Mouse (Mus musculus) adrenal gland (tissue): ENCODE measurements around the gene Per1.

Experiments used
- intact Hi-C: fragments of 180-260 bp; cut with DNase I; formaldehyde crosslinking; loops from one replicate; pipeline ENCODE4 v1.15.1; 2025

The Per1 gene

GRCm38 (mm10) chr11:69096987-69097900 lies 2.2 kb downstream of the Per1 start:
- intact Hi-C loops, result loop anchor here (10.0 kb wide), 1 partner anchor 318 kb away; the partner anchor contains the start of gene Kdm6b

DNA sequence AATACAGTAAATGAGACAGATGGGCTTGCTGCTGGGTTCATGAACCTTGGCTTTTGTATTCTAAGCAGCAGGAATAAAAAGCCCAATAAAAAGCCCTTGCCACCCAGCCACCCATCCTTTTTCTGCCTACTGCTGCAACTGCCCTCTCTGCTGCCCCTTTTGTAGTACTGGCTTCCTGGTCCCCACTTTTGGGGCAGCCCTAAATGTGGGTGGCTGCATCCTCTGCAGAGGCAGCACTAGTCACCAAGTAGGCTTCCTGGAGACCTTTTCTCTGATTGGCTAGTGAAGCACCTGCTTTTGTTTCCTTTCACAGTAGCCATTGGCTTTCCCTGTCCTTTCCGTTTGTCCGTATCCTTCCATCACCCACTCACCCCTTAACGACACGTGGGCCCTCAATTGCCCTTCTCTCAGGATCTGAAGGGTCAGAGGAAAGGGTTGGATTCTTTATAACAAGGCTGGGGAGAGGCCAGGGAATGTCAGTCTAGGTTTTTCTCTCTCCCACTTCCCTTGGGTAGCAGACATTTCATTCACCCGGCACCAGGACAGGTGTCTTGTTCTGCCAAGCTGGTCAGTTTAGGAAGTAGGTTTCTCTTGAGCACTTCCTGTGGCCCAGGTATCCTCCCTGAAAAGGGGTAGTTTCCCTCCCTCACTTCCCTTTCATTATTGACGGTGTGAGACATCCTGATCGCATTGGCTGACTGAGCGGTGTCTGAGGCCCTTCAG lies 3.2 kb downstream of the Per1 start:
- intact Hi-C loops, result loop anchor here (10.0 kb wide), 1 partner anchor 317 kb away; the partner anchor contains the start of gene Kdm6b

- intact Hi-C loops, result loop anchor here (10.0 kb wide), 1 partner anchor 316 kb away; the partner anchor contains the start of gene Kdm6b
These were observed 3.7 kb downstream of the Per1 start for GRCm38 (mm10) chr11:69098762-69099091.

DNA sequence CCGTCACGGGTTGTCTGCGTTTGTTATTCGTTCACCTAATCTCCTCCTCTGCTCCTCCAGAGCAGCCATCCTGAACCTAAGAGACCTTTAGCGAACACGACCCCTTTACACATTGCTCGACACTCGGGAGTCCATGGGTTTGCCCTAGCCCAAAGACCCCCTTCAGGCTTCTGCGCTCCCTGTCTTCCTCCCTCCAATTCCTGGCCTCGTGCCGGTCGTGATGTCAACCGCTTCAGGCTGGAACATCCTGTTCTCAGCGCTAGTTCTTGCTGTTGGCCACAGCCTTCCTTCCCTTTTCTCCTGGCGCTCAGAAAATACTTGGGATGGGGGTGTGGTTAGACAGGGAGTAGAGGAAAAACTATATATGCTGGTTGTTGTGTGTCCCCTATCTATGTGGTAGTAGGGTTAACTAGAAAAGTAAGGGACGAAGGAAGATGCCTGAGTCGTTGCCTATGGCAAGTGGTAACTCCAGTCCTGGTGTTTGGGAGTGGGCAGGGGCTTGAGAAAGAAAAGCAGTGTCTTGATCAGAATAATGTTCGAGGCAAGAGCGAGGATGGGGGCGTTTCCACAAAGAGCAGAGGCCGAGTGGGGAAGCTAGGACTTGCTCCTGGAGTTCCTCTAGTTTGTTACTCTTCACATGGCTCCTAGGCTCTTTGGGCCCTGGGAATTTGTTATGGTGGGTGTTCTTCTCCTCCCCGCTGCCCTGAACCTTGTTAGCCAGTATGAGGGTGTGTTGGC lies 4.3 kb downstream of the Per1 start:
- intact Hi-C loops, result loop anchor here (10.0 kb wide), 1 partner anchor 315 kb away; the partner anchor contains the start of gene Kdm6b

- intact Hi-C loops, result loop anchor here (10.0 kb wide), 1 partner anchor 315 kb away; the partner anchor contains the start of gene Kdm6b
These were observed 4.9 kb downstream of the Per1 start for GRCm38 (mm10) chr11:69099915-69100345.

GRCm38 (mm10) chr11:69100639-69101360 lies 5.8 kb downstream of the Per1 start:
- intact Hi-C loops, result no loop called here

GRCm38 (mm10) chr11:69101604-69102402 lies 6.8 kb downstream of the Per1 start:
- intact Hi-C loops, result no loop called here

- intact Hi-C loops, result no loop called here
These were observed 7.3 kb downstream of the Per1 start for GRCm38 (mm10) chr11:69102403-69102725.

DNA sequence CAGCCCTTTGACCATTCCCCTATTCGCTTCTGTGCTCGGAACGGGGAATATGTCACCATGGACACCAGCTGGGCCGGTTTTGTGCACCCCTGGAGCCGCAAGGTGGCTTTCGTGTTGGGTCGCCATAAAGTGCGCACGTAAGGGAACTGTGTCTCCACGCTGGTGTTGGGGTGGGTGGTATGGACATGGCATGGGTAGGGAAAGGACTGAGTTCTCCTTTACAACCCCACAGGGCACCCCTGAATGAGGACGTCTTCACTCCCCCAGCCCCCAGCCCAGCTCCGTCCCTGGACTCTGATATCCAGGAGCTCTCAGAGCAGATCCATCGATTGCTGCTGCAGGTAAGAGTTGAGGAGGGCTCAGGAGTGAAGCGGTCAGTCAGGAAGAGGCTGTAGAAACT lies 8.1 kb downstream of the Per1 start:
- intact Hi-C loops, result no loop called here

DNA sequence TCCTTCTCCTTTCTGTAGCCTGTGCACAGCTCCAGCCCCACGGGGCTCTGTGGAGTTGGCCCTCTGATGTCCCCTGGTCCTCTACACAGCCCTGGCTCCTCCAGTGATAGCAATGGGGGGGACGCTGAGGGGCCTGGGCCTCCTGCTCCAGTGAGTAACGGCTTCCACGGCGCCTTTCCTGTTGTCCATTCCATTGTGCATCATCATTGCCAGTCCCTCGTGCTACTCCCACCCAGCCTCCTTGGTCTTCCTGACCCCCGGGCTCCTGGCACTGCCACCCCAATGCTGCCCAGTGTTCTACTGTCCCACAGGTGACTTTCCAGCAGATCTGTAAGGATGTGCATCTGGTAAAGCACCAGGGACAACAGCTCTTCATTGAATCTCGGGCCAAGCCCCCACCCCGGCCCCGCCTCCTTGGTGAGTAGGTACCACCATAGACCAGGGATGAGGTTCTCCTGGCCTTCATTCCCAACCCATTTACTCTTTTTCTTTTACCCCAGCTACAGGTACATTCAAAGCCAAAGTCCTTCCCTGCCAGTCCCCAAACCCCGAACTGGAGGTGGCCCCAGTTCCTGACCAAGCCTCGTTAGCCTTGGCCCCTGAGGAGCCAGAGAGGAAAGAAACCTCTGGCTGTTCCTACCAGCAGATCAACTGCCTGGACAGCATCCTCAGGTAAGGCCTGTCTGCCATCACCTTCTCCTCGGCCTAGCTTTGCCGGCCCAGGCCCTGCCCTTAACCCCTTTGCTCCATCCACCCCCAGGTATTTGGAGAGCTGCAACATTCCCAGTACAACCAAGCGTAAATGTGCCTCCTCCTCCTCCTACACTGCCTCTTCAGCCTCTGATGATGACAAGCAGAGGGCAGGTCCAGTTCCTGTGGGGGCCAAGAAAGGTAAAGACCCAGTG lies 8.8 kb downstream of the Per1 start:
- intact Hi-C loops, result no loop called here

DNA sequence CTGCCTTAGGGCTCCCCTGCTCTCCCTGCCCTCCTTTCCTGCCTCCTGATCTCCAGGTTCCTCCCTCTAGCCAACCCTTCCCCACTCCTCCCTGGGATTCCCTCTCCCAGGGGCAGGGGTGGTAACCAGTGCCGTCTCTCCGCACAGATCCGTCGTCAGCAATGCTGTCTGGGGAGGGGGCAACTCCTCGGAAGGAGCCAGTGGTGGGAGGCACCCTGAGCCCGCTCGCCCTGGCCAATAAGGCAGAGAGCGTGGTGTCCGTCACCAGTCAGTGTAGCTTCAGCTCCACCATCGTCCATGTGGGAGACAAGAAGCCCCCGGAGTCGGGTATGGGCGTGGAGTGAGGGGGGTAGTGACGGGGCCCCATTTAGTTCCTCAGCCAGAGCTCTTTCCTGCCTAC lies 9.5 kb downstream of the Per1 start:
- intact Hi-C loops, result no loop called here

- intact Hi-C loops, result no loop called here
These were observed 10.2 kb downstream of the Per1 start for GRCm38 (mm10) chr11:69105227-69105626.

GRCm38 (mm10) chr11:69105796-69106195 lies 10.8 kb downstream of the Per1 start:
- intact Hi-C loops, result no loop called here

DNA sequence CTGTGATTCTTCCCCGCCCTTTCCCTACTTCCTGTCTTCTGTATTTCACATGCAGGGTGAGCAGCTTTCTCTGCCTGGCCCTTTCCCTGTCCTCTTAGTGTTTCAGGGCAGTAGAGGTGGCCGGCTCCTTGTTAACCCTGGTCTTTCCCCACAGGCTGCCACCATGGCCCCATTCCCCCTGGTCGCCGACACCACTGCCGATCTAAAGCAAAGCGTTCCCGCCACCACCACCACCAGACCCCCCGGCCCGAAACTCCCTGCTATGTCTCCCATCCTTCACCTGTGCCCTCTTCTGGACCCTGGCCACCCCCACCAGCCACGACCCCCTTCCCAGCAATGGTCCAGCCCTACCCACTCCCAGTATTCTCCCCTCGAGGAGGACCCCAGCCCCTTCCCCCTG lies 11.3 kb downstream of the Per1 start:
- intact Hi-C loops, result no loop called here

DNA sequence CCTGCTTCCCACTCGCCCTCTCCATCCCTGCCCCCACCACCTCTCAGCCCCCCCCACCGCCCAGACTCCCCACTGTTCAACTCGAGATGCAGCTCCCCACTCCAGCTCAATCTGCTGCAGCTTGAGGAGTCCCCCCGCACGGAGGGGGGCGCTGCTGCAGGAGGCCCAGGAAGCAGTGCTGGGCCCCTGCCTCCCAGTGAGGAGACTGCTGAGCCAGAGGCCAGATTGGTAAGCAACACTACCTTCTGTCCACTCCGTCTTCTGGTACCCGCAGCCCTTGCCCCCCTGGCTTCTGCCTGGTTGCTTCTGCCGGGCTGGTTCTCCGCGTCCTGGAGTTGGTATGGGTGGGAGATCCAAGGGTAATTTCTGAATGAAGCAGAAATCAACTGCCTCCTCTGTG lies 11.8 kb downstream of the Per1 start:
- intact Hi-C loops, result no loop called here

GRCm38 (mm10) chr11:69107676-69108075 lies 12.7 kb downstream of the Per1 start:
- intact Hi-C loops, result no loop called here

GRCm38 (mm10) chr11:69108223-69108622 lies 13.2 kb downstream of the Per1 start:
- intact Hi-C loops, result no loop called here

GRCm38 (mm10) chr11:69109032-69109900 lies 14.2 kb downstream of the Per1 start:
- intact Hi-C loops, result no loop called here
